Mouse (Mus musculus) hindbrain, embryonic 16.5 days (tissue): ENCODE data around the gene Ifng. TPM values are rescaled to one million over a fixed set of nuclear protein-coding genes. Genes with fewer than 3 reads are reported as not detected.
"Not testable (repeated sequence)": the region's sequence is repeated elsewhere in the genome, so short reads cannot be mapped to it uniquely, and the experiment has no call there.

ENCODE experiments used
- ATAC-seq: fragments of 200-750 bp; cut with Nextera tagmentation; 2 replicates; pipeline ENCODE4 v1.8.0; 2017; ENCODE audit warnings: moderate TSS enrichment, moderate library complexity
- H3K27ac ChIP-seq: fragments of 300-500 bp; sonication (generic); 2 replicates; pipeline ENCODE4 v1.5.1; 2014; ENCODE audit warnings: low read depth, mild to moderate bottlenecking, control low read depth, low read length, moderate library complexity
- H3K27me3 ChIP-seq: fragments of 300-500 bp; sonication (generic); replicated peaks from 2 replicates; pipeline ENCODE4 v1.6.1; 2014; ENCODE audit warnings: low read length; ENCODE audit not compliant: control insufficient read depth, insufficient read depth
- H3K36me3 ChIP-seq: fragments of 300-500 bp; sonication (generic); 2 replicates; pipeline ENCODE4 v1.6.1; 2014; ENCODE audit warnings: mild to moderate bottlenecking, low read length, moderate library complexity, mixed read lengths; ENCODE audit not compliant: control insufficient read depth, insufficient read depth
- H3K4me1 ChIP-seq: fragments of 300-500 bp; sonication (generic); 2 replicates; pipeline ENCODE4 v1.6.1; 2014; ENCODE audit warnings: low read depth, low read length; ENCODE audit not compliant: control insufficient read depth, insufficient read depth
- H3K4me2 ChIP-seq: fragments of 300-500 bp; sonication (generic); 2 replicates; pipeline ENCODE4 v1.6.1; 2014; ENCODE audit warnings: mild to moderate bottlenecking, low read length, control low read depth, moderate library complexity
- H3K4me3 ChIP-seq: fragments of 300-500 bp; sonication (generic); 2 replicates; pipeline ENCODE4 v1.5.1; 2014; ENCODE audit warnings: mild to moderate bottlenecking, low read length, control low read depth, moderate library complexity
- H3K9ac ChIP-seq: fragments of 300-500 bp; sonication (generic); 2 replicates; pipeline ENCODE4 v1.6.1; 2014; ENCODE audit warnings: low read depth, mild to moderate bottlenecking, control low read depth, low read length, moderate library complexity
- H3K9me3 ChIP-seq: fragments of 300-500 bp; sonication (generic); 2 replicates; pipeline ENCODE4 v1.6.1; 2014; ENCODE audit warnings: mild to moderate bottlenecking, low read length, moderate library complexity; ENCODE audit not compliant: control insufficient read depth
- WGBS: fragments of 180-500 bp; shearing (Covaris S2); extraction: QIAGEN DNeasy Blood & Tissue Kit; methylation state at CpG from one replicate; pipeline ENCODE4 v1.1.7; 2014; 5-methylcytosine and 5-hydroxymethylcytosine counted together
- polyA plus RNA-seq: library from polyadenylated mRNA; unstranded; fragments of >200 nt; fragmentation: Nextera tagmentation; extraction: Ambion mirVana; gene quantifications from 2 replicates; pipeline ENCODE4 v1.2.1, GENCODE M21; 2015

Ifng gene
- polyA plus RNA-seq, 1 experiment from 2014 or later = not detected

GRCm38 (mm10) chr10:118470296-118470957, 29.6 kb downstream of the Ifng start:
- Histone ChIP-seq H3K4me1 (no peaks in the 10 kb centered on the region), H3K9ac (no peak overlapping the region), H3K27me3 (no peaks in the 10 kb centered on the region), H3K9me3 (no peaks in the 10 kb centered on the region), H3K36me3 (no peaks in the 10 kb centered on the region), H3K4me3 (no peak overlapping the region), H3K27ac (no peak overlapping the region), H3K4me2 (no peak overlapping the region)
- ATAC-seq = no peak
- WGBS = 70% methylated on average over 13 of the region's 13 CpGs

GRCm38 (mm10) chr10:118472846-118473245, 32.0 kb downstream of the Ifng start:
- H3K4me1 ChIP-seq, ATAC-seq, H3K27ac ChIP-seq, H3K27me3 ChIP-seq, H3K9ac ChIP-seq, H3K36me3 ChIP-seq, H3K4me3 ChIP-seq, H3K9me3 ChIP-seq, H3K4me2 ChIP-seq: not testable (repeated sequence)
- WGBS = 65% methylated on average over 1 of the region's 1 CpGs

GRCm38 (mm10) chr10:118476696-118477095, 35.9 kb downstream of the Ifng start:
- H3K36me3 ChIP-seq = no peaks in the 10 kb centered on the region
- no peaks in the 10 kb centered on the region for H3K27me3 ChIP-seq
- no peak overlapping the region for H3K9ac ChIP-seq
- no peak overlapping the region for H3K27ac ChIP-seq
- H3K4me1 ChIP-seq = no peaks in the 10 kb centered on the region
- no peak overlapping the region for H3K4me2 ChIP-seq
- 85% methylated on average over 2 of the region's 2 CpGs for WGBS
- H3K9me3 ChIP-seq = no peaks in the 10 kb centered on the region
- no peak for ATAC-seq
- no peak overlapping the region for H3K4me3 ChIP-seq

GRCm38 (mm10) chr10:118477297-118477696, 36.5 kb downstream of the Ifng start:
- no peak overlapping the region for H3K27ac ChIP-seq
- WGBS = 90% methylated on average over 2 of the region's 2 CpGs
- H3K27me3 ChIP-seq = no peaks in the 10 kb centered on the region
- H3K9me3 ChIP-seq = no peaks in the 10 kb centered on the region
- no peak for ATAC-seq
- H3K4me1 ChIP-seq = no peaks in the 10 kb centered on the region
- no peaks in the 10 kb centered on the region for H3K36me3 ChIP-seq
- no peak overlapping the region for H3K4me2 ChIP-seq
- H3K9ac ChIP-seq = no peak overlapping the region
- H3K4me3 ChIP-seq = no peak overlapping the region

GRCm38 (mm10) chr10:118479244-118479643, 38.4 kb downstream of the Ifng start:
- Histone ChIP-seq H3K4me2 (no peak overlapping the region), H3K9me3 (no peaks in the 10 kb centered on the region), H3K4me1 (no peaks in the 10 kb centered on the region), H3K27me3 (no peaks in the 10 kb centered on the region), H3K4me3 (no peak overlapping the region), H3K27ac (no peak overlapping the region), H3K9ac (no peak overlapping the region), H3K36me3 (no peaks in the 10 kb centered on the region)
- 90% methylated on average over 4 of the region's 4 CpGs for WGBS
- ATAC-seq = no peak

- Histone ChIP-seq H3K4me2 (no peak overlapping the region), H3K27ac (no peak overlapping the region), H3K9ac (no peak overlapping the region), H3K4me3 (no peak overlapping the region), H3K4me1 (no peaks in the 10 kb centered on the region), H3K9me3 (no peaks in the 10 kb centered on the region), H3K36me3 (no peaks in the 10 kb centered on the region), H3K27me3 (no peaks in the 10 kb centered on the region)
- 97% methylated on average over 5 of the region's 5 CpGs for WGBS
- ATAC-seq = no peak
Observed at GRCm38 (mm10) chr10:118480118-118480517, 39.3 kb downstream of the Ifng start.

- H3K4me3 ChIP-seq = no peak overlapping the region
- no peak overlapping the region for H3K27ac ChIP-seq
- H3K9ac ChIP-seq = no peak overlapping the region
- no peak for ATAC-seq
- no peaks in the 10 kb centered on the region for H3K27me3 ChIP-seq
- WGBS = 89% methylated on average over 7 of the region's 7 CpGs
- H3K4me2 ChIP-seq = no peak overlapping the region
- H3K9me3 ChIP-seq = no peaks in the 10 kb centered on the region
- H3K36me3 ChIP-seq = no peaks in the 10 kb centered on the region
- no peaks in the 10 kb centered on the region for H3K4me1 ChIP-seq
Observed at GRCm38 (mm10) chr10:118480793-118481192, 39.9 kb downstream of the Ifng start.

- Histone ChIP-seq H3K9ac (no peak overlapping the region), H3K9me3 (no peaks in the 10 kb centered on the region), H3K4me3 (no peak overlapping the region), H3K4me1 (no peaks in the 10 kb centered on the region), H3K36me3 (no peaks in the 10 kb centered on the region), H3K27ac (no peak overlapping the region), H3K27me3 (no peaks in the 10 kb centered on the region), H3K4me2 (no peak overlapping the region)
- WGBS = 79% methylated on average over 1 of the region's 1 CpGs
- no peak for ATAC-seq
Observed at GRCm38 (mm10) chr10:118494109-118494508, 53.3 kb downstream of the Ifng start.

GRCm38 (mm10) chr10:118495362-118495761, 54.5 kb downstream of the Ifng start:
- Histone ChIP-seq H3K9me3 (no peaks in the 10 kb centered on the region), H3K27ac (no peak overlapping the region), H3K9ac (no peak overlapping the region), H3K36me3 (no peaks in the 10 kb centered on the region), H3K4me2 (no peak overlapping the region), H3K4me1 (no peaks in the 10 kb centered on the region), H3K4me3 (no peak overlapping the region), H3K27me3 (no peaks in the 10 kb centered on the region)
- WGBS = 74% methylated on average over 1 of the region's 1 CpGs
- no peak for ATAC-seq
